Mouse (Mus musculus) midbrain, embryonic 10.5 days (tissue): ENCODE measurements at regions not wholly inside any gene's neighbourhood (a gene's known extent, or its start where the extent isn't known, plus 50 kb on each side); places are given as distances from the start of the nearest gene placed in this dataset.

Source experiments
- DNase-seq: peaks from one replicate; pipeline ENCODE4 v3.0.0-alpha.2; 2017; ENCODE audit warnings: low spot score
- H3K27ac ChIP-seq: fragments of 300-500 bp; sonication (generic); replicated peaks from 2 replicates; pipeline ENCODE4 v1.5.1; 2016; ENCODE audit warnings: mild to moderate bottlenecking
- H3K27me3 ChIP-seq: fragments of 300-500 bp; sonication (generic); 2 replicates; pipeline ENCODE4 v1.6.1; 2016; ENCODE audit warnings: low read depth, mild to moderate bottlenecking; ENCODE audit not compliant: poor library complexity, severe bottlenecking
- H3K36me3 ChIP-seq: fragments of 300-500 bp; sonication (generic); 2 replicates; pipeline ENCODE4 v1.6.1; 2016; ENCODE audit warnings: mild to moderate bottlenecking, moderate library complexity
- H3K4me1 ChIP-seq: fragments of 300-500 bp; sonication (generic); 2 replicates; pipeline ENCODE4 v1.6.1; 2016
- H3K4me3 ChIP-seq: fragments of 300-500 bp; sonication (generic); 2 replicates; pipeline ENCODE4 v1.5.1; 2016; ENCODE audit warnings: mild to moderate bottlenecking, moderate library complexity
- H3K9me3 ChIP-seq: fragments of 300-500 bp; sonication (generic); replicated peaks from 2 replicates; pipeline ENCODE4 v1.6.1; 2016; ENCODE audit warnings: mild to moderate bottlenecking
- WGBS: fragments of 180-500 bp; shearing (Covaris S2); methylation state at CpG from one replicate; pipeline ENCODE4 v1.1.7; 2016; 5-methylcytosine and 5-hydroxymethylcytosine counted together

- peaks cover 5% of the 10 kb centered on the region; the same call in 1 of the 2 replicates for H3K27me3 ChIP-seq
- H3K4me3 ChIP-seq = no peak overlapping the region
- H3K36me3 ChIP-seq = no peaks in the 10 kb centered on the region
- WGBS = 47% methylated on average over 9 of the region's 9 CpGs
- no peak overlapping the region for H3K27ac ChIP-seq
- no peaks in the 10 kb centered on the region for H3K9me3 ChIP-seq
- DNase-seq = peak; percentile 82
- H3K4me1 ChIP-seq = no peaks in the 10 kb centered on the region
These were observed 1467.0 kb upstream of the Slc10a2 start for GRCm38 (mm10) chr8:6572066-6572665.

GRCm38 (mm10) chr8:6550965-6551364 is 1445.8 kb upstream of the Slc10a2 start:
- Histone ChIP-seq H3K4me3 (no peak overlapping the region), H3K36me3 (no peaks in the 10 kb centered on the region), H3K9me3 (no peaks in the 10 kb centered on the region), H3K27me3 (no peaks in the 10 kb centered on the region), H3K4me1 (no peaks in the 10 kb centered on the region), H3K27ac (no peak overlapping the region)
- DNase-seq = no peak

- H3K36me3 ChIP-seq = no peaks in the 10 kb centered on the region
- no peak overlapping the region for H3K27ac ChIP-seq
- 41% methylated on average over 5 of the region's 5 CpGs for WGBS
- no peak overlapping the region for H3K4me3 ChIP-seq
- no peaks in the 10 kb centered on the region for H3K27me3 ChIP-seq
- DNase-seq = no peak
- peaks cover 14% of the 10 kb centered on the region for H3K4me1 ChIP-seq
- no peaks in the 10 kb centered on the region for H3K9me3 ChIP-seq
These were observed 1422.0 kb upstream of the Slc10a2 start for GRCm38 (mm10) chr8:6527171-6527570.

- Histone ChIP-seq H3K9me3 (no peaks in the 10 kb centered on the region), H3K4me1 (no peaks in the 10 kb centered on the region), H3K27me3 (no peaks in the 10 kb centered on the region), H3K27ac (no peak overlapping the region), H3K4me3 (no peak overlapping the region), H3K36me3 (no peaks in the 10 kb centered on the region)
- DNase-seq = no peak
These were observed 1410.9 kb upstream of the Slc10a2 start for GRCm38 (mm10) chr8:6515882-6516682.

- Histone ChIP-seq H3K36me3 (no peaks in the 10 kb centered on the region), H3K4me1 (no peaks in the 10 kb centered on the region), H3K9me3 (no peaks in the 10 kb centered on the region), H3K27me3 (no peaks in the 10 kb centered on the region), H3K4me3 (no peak overlapping the region), H3K27ac (no peak overlapping the region)
- 84% methylated on average over 1 of the region's 1 CpGs for WGBS
- DNase-seq = no peak
These were observed 1387.3 kb upstream of the Slc10a2 start for GRCm38 (mm10) chr8:6492453-6492852.

GRCm38 (mm10) chr8:6481966-6482365 is 1376.8 kb upstream of the Slc10a2 start:
- Histone ChIP-seq H3K4me1 (no peaks in the 10 kb centered on the region), H3K4me3 (no peak overlapping the region), H3K27ac (no peak overlapping the region), H3K27me3 (no peaks in the 10 kb centered on the region), H3K36me3 (no peaks in the 10 kb centered on the region), H3K9me3 (no peaks in the 10 kb centered on the region)
- DNase-seq = no peak
- 86% methylated on average over 1 of the region's 1 CpGs for WGBS

GRCm38 (mm10) chr8:6471089-6471488 is 1365.9 kb upstream of the Slc10a2 start:
- Histone ChIP-seq H3K27ac (no peak overlapping the region), H3K36me3 (no peaks in the 10 kb centered on the region), H3K4me3 (no peak overlapping the region), H3K9me3 (no peaks in the 10 kb centered on the region), H3K27me3 (no peaks in the 10 kb centered on the region), H3K4me1 (no peaks in the 10 kb centered on the region)
- 86% methylated on average over 3 of the region's 3 CpGs for WGBS
- no peak for DNase-seq

GRCm38 (mm10) chr8:6456553-6457180 is 1351.5 kb upstream of the Slc10a2 start:
- no peaks in the 10 kb centered on the region for H3K9me3 ChIP-seq
- no peak for DNase-seq
- 47% methylated on average over 3 of the region's 3 CpGs for WGBS
- no peak overlapping the region for H3K27ac ChIP-seq
- H3K4me1 ChIP-seq = peaks cover 7% of the 10 kb centered on the region
- H3K4me3 ChIP-seq = no peak overlapping the region
- H3K27me3 ChIP-seq = no peaks in the 10 kb centered on the region
- no peaks in the 10 kb centered on the region for H3K36me3 ChIP-seq

- Histone ChIP-seq H3K4me1 (no peaks in the 10 kb centered on the region), H3K9me3 (no peaks in the 10 kb centered on the region), H3K4me3 (no peak overlapping the region), H3K27ac (no peak overlapping the region), H3K27me3 (no peaks in the 10 kb centered on the region), H3K36me3 (no peaks in the 10 kb centered on the region)
- no peak for DNase-seq
- WGBS = 77% methylated on average over 6 of the region's 6 CpGs
These were observed 1343.2 kb upstream of the Slc10a2 start for GRCm38 (mm10) chr8:6448301-6448700.

GRCm38 (mm10) chr8:6439069-6439468 is 1333.9 kb upstream of the Slc10a2 start:
- 81% methylated on average over 4 of the region's 4 CpGs for WGBS

More at GRCm38 (mm10) chr8:6439069-6439468, 1333.9 kb upstream of the Slc10a2 start:
- Histone ChIP-seq H3K9me3 (no peaks in the 10 kb centered on the region), H3K27me3 (no peaks in the 10 kb centered on the region), H3K4me3 (no peak overlapping the region), H3K27ac (no peak overlapping the region), H3K36me3 (no peaks in the 10 kb centered on the region), H3K4me1 (no peaks in the 10 kb centered on the region)
- DNase-seq = no peak
